Mouse (Mus musculus): ENCODE data around the gene 4933417A18Rik. TPM values are rescaled to one million over a fixed set of nuclear protein-coding genes. Genes with fewer than 3 reads are reported as not detected.
A peak's percentile ranks its signal among the peaks of the same experiment; 100 is the strongest.
"Not testable (repeated sequence)": the region's sequence is repeated elsewhere in the genome, so short reads cannot be mapped to it uniquely, and the experiment has no call there.

The 4933417A18Rik gene
- polyA plus RNA-seq, 1 experiment: not detected

GRCm38 (mm10) chr13:34960996-34961770, 37.0 kb downstream of the 4933417A18Rik start:
- TF ChIP-seq POLR2A (IDR thresholded peaks at IDR 0.05; ENCODE audit: control insufficient read depth, extremely low read depth, insufficient read depth, low read length, poor library complexity) (no peak), CTCF (IDR thresholded peaks at IDR 0.05; ENCODE audit: borderline replicate concordance, control insufficient read depth, extremely low read depth, insufficient read depth, low read length, poor library complexity) (no peak)

DNA sequence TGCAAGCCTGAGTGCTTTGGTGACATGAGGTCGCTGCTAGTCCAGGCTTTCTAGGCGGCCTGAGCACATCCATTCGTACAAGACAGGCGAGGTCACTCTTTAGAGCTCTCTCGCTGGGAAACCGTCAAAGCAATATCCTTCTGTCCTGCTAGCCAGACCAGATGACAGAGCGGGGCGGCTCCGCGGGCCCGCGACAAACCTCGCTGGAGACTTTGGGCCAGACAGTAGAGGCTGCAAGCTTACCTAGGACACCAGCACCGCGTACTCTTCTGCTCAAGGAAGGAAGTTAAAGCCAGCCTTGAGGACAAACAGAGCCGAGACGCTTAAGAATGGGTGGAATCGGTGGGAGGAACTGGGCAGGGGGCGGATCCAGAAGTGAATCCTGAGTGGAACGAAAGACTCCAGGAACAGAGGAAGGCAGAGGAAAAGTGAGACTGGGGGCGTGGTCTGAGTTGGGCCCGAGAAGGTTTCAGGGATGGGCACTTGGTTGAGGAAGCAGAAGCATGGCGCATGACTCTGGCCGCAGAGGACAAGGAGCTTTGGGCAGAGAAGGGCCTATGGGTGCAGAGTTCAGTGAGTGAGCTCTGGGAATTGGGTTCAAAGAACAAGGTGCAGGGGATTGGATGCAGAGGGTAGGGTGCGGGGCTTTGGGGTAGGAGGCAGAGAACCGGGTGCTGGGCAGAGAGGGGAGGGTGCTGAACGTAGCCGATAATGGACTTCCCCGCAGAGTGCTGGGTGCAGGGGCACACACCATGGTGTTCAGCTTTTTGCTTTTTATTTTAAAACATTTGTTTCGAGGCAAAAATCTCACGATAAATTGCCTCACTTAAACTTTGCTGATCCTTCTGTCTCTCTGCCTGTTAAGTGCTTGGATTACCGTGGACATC, 39.5 kb downstream of the 4933417A18Rik start, which contains the start of gene Eci3:
Eci3 (minus strand) TSS at position 300 of the 887 bp plus-strand sequence.
- Histone ChIP-seq H3K36me3 (ENCODE audit: control insufficient read depth, insufficient read depth, low read length) (no peaks in the 10 kb centered on the region), H3K27ac (ENCODE audit: control insufficient read depth, insufficient read depth, low read length) (no peak within 1 kb of the TSS), H3K27me3 (ENCODE audit: control insufficient read depth, insufficient read depth, low read length) (peaks cover 15% of the 10 kb centered on the region), H3K4me3 (ENCODE audit: control insufficient read depth, insufficient read depth, low read length) (0 out of 2 replicates have a peak within 1 kb of the TSS, but pooled peaks have one; percentile 4), H3K4me1 (replicated peaks; ENCODE audit: control insufficient read depth, insufficient read depth, low read length) (peaks cover 11% of the 10 kb centered on the region)
- DNase-seq: no peak
- 16% methylated on average over 32 of the region's 32 CpGs for WGBS
- TF ChIP-seq CTCF (IDR thresholded peaks at IDR 0.05; ENCODE audit: borderline replicate concordance, control insufficient read depth, extremely low read depth, insufficient read depth, low read length, poor library complexity): no peak
- TF ChIP-seq POLR2A (IDR thresholded peaks at IDR 0.05; ENCODE audit: control insufficient read depth, extremely low read depth, insufficient read depth, low read length, poor library complexity): no peak

More at GRCm38 (mm10) chr13:34960996-34961770, 37.0 kb downstream of the 4933417A18Rik start:
- H3K27me3 ChIP-seq (ENCODE audit: control insufficient read depth, insufficient read depth, low read length): peaks cover 13% of the 10 kb centered on the region
- no peaks in the 10 kb centered on the region for H3K36me3 ChIP-seq (ENCODE audit: control insufficient read depth, insufficient read depth, low read length)
- no peak overlapping the region for H3K27ac ChIP-seq (ENCODE audit: control insufficient read depth, insufficient read depth, low read length)
- H3K4me3 ChIP-seq (ENCODE audit: control insufficient read depth, insufficient read depth, low read length): no peak overlapping the region
- H3K4me1 ChIP-seq (replicated peaks; ENCODE audit: control insufficient read depth, insufficient read depth, low read length): peaks cover 19% of the 10 kb centered on the region
- 97% methylated on average over 4 of the region's 4 CpGs for WGBS
- DNase-seq: no peak

GRCm38 (mm10) chr13:34964419-34964818, 40.2 kb downstream of the 4933417A18Rik start:
- H3K27ac ChIP-seq (ENCODE audit: control insufficient read depth, insufficient read depth, low read length): no peak overlapping the region
- H3K4me3 ChIP-seq (ENCODE audit: control insufficient read depth, insufficient read depth, low read length): no peak overlapping the region
- peaks cover 11% of the 10 kb centered on the region for H3K4me1 ChIP-seq (replicated peaks; ENCODE audit: control insufficient read depth, insufficient read depth, low read length)
- H3K27me3 ChIP-seq (ENCODE audit: control insufficient read depth, insufficient read depth, low read length): peaks cover 15% of the 10 kb centered on the region
- 14% methylated on average over 14 of the region's 14 CpGs for WGBS
- DNase-seq: no peak
- no peak for TF ChIP-seq CTCF (IDR thresholded peaks at IDR 0.05; ENCODE audit: borderline replicate concordance, control insufficient read depth, extremely low read depth, insufficient read depth, low read length, poor library complexity)
- TF ChIP-seq POLR2A (IDR thresholded peaks at IDR 0.05; ENCODE audit: control insufficient read depth, extremely low read depth, insufficient read depth, low read length, poor library complexity): no peak
- no peaks in the 10 kb centered on the region for H3K36me3 ChIP-seq (ENCODE audit: control insufficient read depth, insufficient read depth, low read length)

GRCm38 (mm10) chr13:34964866-34965265, 40.7 kb downstream of the 4933417A18Rik start:
- TF ChIP-seq POLR2A (IDR thresholded peaks at IDR 0.05; ENCODE audit: control insufficient read depth, extremely low read depth, insufficient read depth, low read length, poor library complexity): no peak
- H3K4me1 ChIP-seq (replicated peaks; ENCODE audit: control insufficient read depth, insufficient read depth, low read length): peaks cover 11% of the 10 kb centered on the region
- WGBS: 25% methylated on average over 5 of the region's 5 CpGs
- DNase-seq: no peak
- no peak overlapping the region for H3K4me3 ChIP-seq (ENCODE audit: control insufficient read depth, insufficient read depth, low read length)
- no peak overlapping the region for H3K27ac ChIP-seq (ENCODE audit: control insufficient read depth, insufficient read depth, low read length)
- H3K27me3 ChIP-seq (ENCODE audit: control insufficient read depth, insufficient read depth, low read length): peaks cover 15% of the 10 kb centered on the region
- no peaks in the 10 kb centered on the region for H3K36me3 ChIP-seq (ENCODE audit: control insufficient read depth, insufficient read depth, low read length)

DNA sequence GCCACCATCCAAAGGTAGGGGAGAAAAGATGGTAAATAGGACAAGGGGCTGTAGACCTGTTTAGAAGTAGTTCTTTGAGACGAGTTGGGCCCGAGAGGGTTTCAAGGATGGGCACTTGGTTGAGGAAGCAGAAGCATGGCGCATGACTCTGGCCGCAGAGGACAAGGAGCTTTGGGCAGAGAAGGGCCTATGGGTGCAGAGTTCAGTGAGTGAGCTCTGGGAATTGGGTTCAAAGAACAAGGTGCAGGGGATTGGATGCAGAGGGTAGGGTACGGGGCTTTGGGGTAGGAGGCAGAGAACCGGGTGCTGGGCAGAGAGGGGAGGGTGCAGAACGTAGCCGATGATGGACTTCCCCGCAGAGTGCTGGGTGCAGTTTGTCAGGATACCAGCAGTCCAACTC, 41.4 kb downstream of the 4933417A18Rik start:
- not testable (repeated sequence) for DNase-seq; H3K4me3 ChIP-seq (ENCODE audit: control insufficient read depth, insufficient read depth, low read length); H3K36me3 ChIP-seq (ENCODE audit: control insufficient read depth, insufficient read depth, low read length); H3K27ac ChIP-seq (ENCODE audit: control insufficient read depth, insufficient read depth, low read length)
- H3K4me1 ChIP-seq (replicated peaks; ENCODE audit: control insufficient read depth, insufficient read depth, low read length): peaks cover 11% of the 10 kb centered on the region
- 88% methylated on average over 9 of the region's 9 CpGs for WGBS
- peaks cover 15% of the 10 kb centered on the region for H3K27me3 ChIP-seq (ENCODE audit: control insufficient read depth, insufficient read depth, low read length)

GRCm38 (mm10) chr13:34972456-34972855, 48.2 kb downstream of the 4933417A18Rik start:
- DNase-seq; H3K27ac ChIP-seq (ENCODE audit: control insufficient read depth, insufficient read depth, low read length); H3K36me3 ChIP-seq (ENCODE audit: control insufficient read depth, insufficient read depth, low read length); H3K4me3 ChIP-seq (ENCODE audit: control insufficient read depth, insufficient read depth, low read length); H3K27me3 ChIP-seq (ENCODE audit: control insufficient read depth, insufficient read depth, low read length); H3K4me1 ChIP-seq (replicated peaks; ENCODE audit: control insufficient read depth, insufficient read depth, low read length): not testable (repeated sequence)
